Mouse (Mus musculus): ENCODE results near the gene Acvrl1. TPM values are rescaled to one million over a fixed set of nuclear protein-coding genes. Genes with fewer than 3 reads are reported as not detected.

Acvrl1 gene
- polyA plus RNA-seq, 1 experiment, result 4.8 TPM

DNA sequence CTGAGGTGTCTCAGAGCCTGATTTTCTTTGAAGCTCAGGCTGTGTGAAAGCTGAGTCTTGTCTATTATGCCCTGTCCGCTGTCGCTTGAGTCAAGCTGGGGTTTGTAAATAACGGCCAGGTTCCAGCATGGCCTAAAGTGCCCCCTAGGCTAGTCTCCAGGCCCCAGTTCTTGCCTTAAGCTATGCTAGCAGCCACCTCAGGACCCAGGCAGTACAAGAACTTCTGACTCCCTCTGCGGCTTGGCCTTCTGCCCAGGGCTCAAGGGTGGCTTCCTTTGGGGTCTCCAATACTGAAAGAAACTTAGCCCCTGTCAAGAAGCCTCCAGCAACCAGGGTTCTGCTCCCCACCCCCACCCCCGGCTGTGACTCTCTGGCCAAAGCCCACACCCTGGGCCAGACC, 15.9 kb downstream of the Acvrl1 start:
- H3K27me3 ChIP-seq (ENCODE audit: control insufficient read depth, insufficient read depth, low read length), result no peaks in the 10 kb centered on the region
- TF ChIP-seq POLR2A (IDR thresholded peaks at IDR 0.05; ENCODE audit: control insufficient read depth, low read depth, low read length) (no peak), CTCF (IDR thresholded peaks at IDR 0.05; ENCODE audit: control insufficient read depth, insufficient read depth, insufficient replicate concordance, low read depth, low read length) (no peak)
- peaks cover 12% of the 10 kb centered on the region for H3K4me1 ChIP-seq (ENCODE audit: control insufficient read depth, insufficient read depth, low read length)
- no peak overlapping the region for H3K4me3 ChIP-seq (ENCODE audit: control insufficient read depth, low read depth, low read length)
- no peaks in the 10 kb centered on the region for H3K36me3 ChIP-seq (ENCODE audit: control insufficient read depth, insufficient read depth, low read length)
- H3K27ac ChIP-seq (ENCODE audit: control insufficient read depth, insufficient read depth, low read depth, low read length), result no peak overlapping the region

GRCm38 (mm10) chr15:101144779-101145178, 16.5 kb downstream of the Acvrl1 start:
- Histone ChIP-seq H3K27me3 (ENCODE audit: control insufficient read depth, insufficient read depth, low read length) (no peaks in the 10 kb centered on the region), H3K4me3 (ENCODE audit: control insufficient read depth, low read depth, low read length) (no peak overlapping the region), H3K27ac (ENCODE audit: control insufficient read depth, insufficient read depth, low read depth, low read length) (no peak overlapping the region), H3K36me3 (ENCODE audit: control insufficient read depth, insufficient read depth, low read length) (no peaks in the 10 kb centered on the region), H3K4me1 (ENCODE audit: control insufficient read depth, insufficient read depth, low read length) (peaks cover 12% of the 10 kb centered on the region)
- TF ChIP-seq POLR2A (IDR thresholded peaks at IDR 0.05; ENCODE audit: control insufficient read depth, low read depth, low read length) (no peak), CTCF (IDR thresholded peaks at IDR 0.05; ENCODE audit: control insufficient read depth, insufficient read depth, insufficient replicate concordance, low read depth, low read length) (no peak)

DNA sequence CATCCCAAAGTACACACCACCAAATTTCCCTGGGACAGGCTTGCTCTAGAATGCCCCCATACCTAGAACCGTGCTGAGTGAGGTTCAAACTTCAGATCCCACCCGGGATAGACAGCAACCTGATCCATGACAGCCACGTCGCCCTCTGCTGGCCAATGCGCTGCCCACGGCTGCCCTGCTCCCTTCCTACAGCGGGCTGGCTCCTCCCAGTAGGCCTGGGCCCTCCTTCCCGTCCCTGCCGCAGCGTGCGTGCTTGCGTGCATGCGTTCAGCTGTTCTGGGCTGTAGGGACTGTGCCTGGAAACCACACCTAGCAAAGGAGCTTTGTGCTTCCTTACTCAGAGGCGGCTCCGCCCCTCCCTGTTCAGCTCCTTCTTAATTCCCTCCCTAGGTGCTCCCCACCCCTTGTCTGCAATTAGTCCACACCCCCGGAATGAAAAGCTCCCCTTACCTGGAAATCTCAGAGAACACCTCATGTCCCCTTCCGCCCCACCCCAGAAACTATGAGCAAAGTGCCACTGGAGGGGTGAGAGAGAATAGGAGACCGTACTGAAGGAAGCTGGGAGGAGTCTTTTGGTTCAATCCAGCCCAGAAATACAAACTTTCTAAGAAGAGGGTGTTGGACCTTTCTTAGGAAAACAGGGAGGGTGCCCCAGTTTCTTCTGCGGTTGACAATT, 17.2 kb downstream of the Acvrl1 start:
- Histone ChIP-seq H3K36me3 (ENCODE audit: control insufficient read depth, insufficient read depth, low read length) (no peaks in the 10 kb centered on the region), H3K4me1 (ENCODE audit: control insufficient read depth, insufficient read depth, low read length) (peaks cover 12% of the 10 kb centered on the region), H3K4me3 (ENCODE audit: control insufficient read depth, low read depth, low read length) (no peak overlapping the region), H3K27me3 (ENCODE audit: control insufficient read depth, insufficient read depth, low read length) (no peaks in the 10 kb centered on the region), H3K27ac (ENCODE audit: control insufficient read depth, insufficient read depth, low read depth, low read length) (no peak overlapping the region; the same call in 1 of the 2 replicates)
- peak; percentile 85; the same call in 1 of the 2 replicates for TF ChIP-seq CTCF (IDR thresholded peaks at IDR 0.05; ENCODE audit: control insufficient read depth, insufficient read depth, insufficient replicate concordance, low read depth, low read length)
- TF ChIP-seq POLR2A (IDR thresholded peaks at IDR 0.05; ENCODE audit: control insufficient read depth, low read depth, low read length), result peak; percentile 39; the same call in 1 of the 2 replicates

GRCm38 (mm10) chr15:101146100-101146965, 18.0 kb downstream of the Acvrl1 start:
- no peaks in the 10 kb centered on the region for H3K36me3 ChIP-seq (ENCODE audit: control insufficient read depth, insufficient read depth, low read length)
- no peaks in the 10 kb centered on the region for H3K27me3 ChIP-seq (ENCODE audit: control insufficient read depth, insufficient read depth, low read length)
- H3K4me3 ChIP-seq (ENCODE audit: control insufficient read depth, low read depth, low read length), result no peak overlapping the region
- peaks cover 12% of the 10 kb centered on the region for H3K4me1 ChIP-seq (ENCODE audit: control insufficient read depth, insufficient read depth, low read length)
- no peak overlapping the region for H3K27ac ChIP-seq (ENCODE audit: control insufficient read depth, insufficient read depth, low read depth, low read length)
- TF ChIP-seq CTCF (IDR thresholded peaks at IDR 0.05; ENCODE audit: control insufficient read depth, insufficient read depth, insufficient replicate concordance, low read depth, low read length), result no peak
- TF ChIP-seq POLR2A (IDR thresholded peaks at IDR 0.05; ENCODE audit: control insufficient read depth, low read depth, low read length), result no peak

DNA sequence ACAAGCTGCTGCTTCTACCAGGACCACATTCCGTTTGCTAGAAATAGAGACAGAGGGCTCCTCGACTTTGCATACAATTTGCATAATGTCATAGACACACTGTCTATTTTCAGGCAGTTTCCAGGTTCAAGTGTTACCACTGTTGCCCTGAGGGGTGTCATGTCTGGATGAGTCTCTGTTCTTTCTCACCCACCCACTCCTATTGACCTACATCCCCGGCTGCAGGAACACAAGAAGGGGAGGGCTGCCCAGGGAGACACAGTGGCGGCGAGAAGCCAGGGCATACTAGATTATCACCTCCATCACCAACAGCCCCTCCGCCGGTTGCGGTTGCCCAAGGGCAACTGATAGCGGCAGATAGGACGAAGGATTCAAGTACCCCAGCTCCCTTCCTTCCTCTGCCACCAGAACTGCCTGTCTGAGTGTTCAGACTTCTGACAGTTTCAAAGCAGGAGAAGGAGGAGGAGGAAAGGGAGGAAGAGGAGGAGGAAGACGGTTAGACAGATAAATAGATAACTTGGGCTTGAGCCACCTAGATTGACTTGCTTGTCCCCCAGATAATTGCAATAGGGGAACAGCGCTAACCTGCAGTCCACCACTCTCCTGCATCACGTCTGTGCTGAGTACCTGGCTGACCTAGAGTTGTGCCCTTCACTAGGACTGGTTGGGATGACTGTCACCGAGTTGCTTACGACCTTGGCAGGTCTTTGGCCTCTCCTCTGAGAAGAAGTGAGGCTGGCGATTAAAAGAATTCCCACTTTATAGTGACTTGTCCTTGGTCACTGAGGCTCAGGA, 19.0 kb downstream of the Acvrl1 start:
- Histone ChIP-seq H3K36me3 (ENCODE audit: control insufficient read depth, insufficient read depth, low read length) (no peaks in the 10 kb centered on the region), H3K4me1 (ENCODE audit: control insufficient read depth, insufficient read depth, low read length) (peaks cover 12% of the 10 kb centered on the region), H3K27ac (ENCODE audit: control insufficient read depth, insufficient read depth, low read depth, low read length) (no peak overlapping the region), H3K4me3 (ENCODE audit: control insufficient read depth, low read depth, low read length) (no peak overlapping the region), H3K27me3 (ENCODE audit: control insufficient read depth, insufficient read depth, low read length) (no peaks in the 10 kb centered on the region)
- no peak for TF ChIP-seq CTCF (IDR thresholded peaks at IDR 0.05; ENCODE audit: control insufficient read depth, insufficient read depth, insufficient replicate concordance, low read depth, low read length)
- TF ChIP-seq POLR2A (IDR thresholded peaks at IDR 0.05; ENCODE audit: control insufficient read depth, low read depth, low read length), result no peak

- peaks cover 12% of the 10 kb centered on the region for H3K4me1 ChIP-seq (ENCODE audit: control insufficient read depth, insufficient read depth, low read length)
- H3K27me3 ChIP-seq (ENCODE audit: control insufficient read depth, insufficient read depth, low read length), result no peaks in the 10 kb centered on the region
- no peak overlapping the region for H3K27ac ChIP-seq (ENCODE audit: control insufficient read depth, insufficient read depth, low read depth, low read length)
- TF ChIP-seq POLR2A (IDR thresholded peaks at IDR 0.05; ENCODE audit: control insufficient read depth, low read depth, low read length) (no peak), CTCF (IDR thresholded peaks at IDR 0.05; ENCODE audit: control insufficient read depth, insufficient read depth, insufficient replicate concordance, low read depth, low read length) (no peak)
- H3K36me3 ChIP-seq (ENCODE audit: control insufficient read depth, insufficient read depth, low read length), result no peaks in the 10 kb centered on the region
- no peak overlapping the region for H3K4me3 ChIP-seq (ENCODE audit: control insufficient read depth, low read depth, low read length)
Observed at GRCm38 (mm10) chr15:101147910-101148273, 19.6 kb downstream of the Acvrl1 start.

- Histone ChIP-seq H3K36me3 (ENCODE audit: control insufficient read depth, insufficient read depth, low read length) (no peaks in the 10 kb centered on the region), H3K27me3 (ENCODE audit: control insufficient read depth, insufficient read depth, low read length) (no peaks in the 10 kb centered on the region), H3K27ac (ENCODE audit: control insufficient read depth, insufficient read depth, low read depth, low read length) (no peak overlapping the region), H3K4me3 (ENCODE audit: control insufficient read depth, low read depth, low read length) (no peak overlapping the region), H3K4me1 (ENCODE audit: control insufficient read depth, insufficient read depth, low read length) (peaks cover 12% of the 10 kb centered on the region)
- no peak for TF ChIP-seq CTCF (IDR thresholded peaks at IDR 0.05; ENCODE audit: control insufficient read depth, insufficient read depth, insufficient replicate concordance, low read depth, low read length)
- no peak for TF ChIP-seq POLR2A (IDR thresholded peaks at IDR 0.05; ENCODE audit: control insufficient read depth, low read depth, low read length)
Observed at GRCm38 (mm10) chr15:101148604-101149003, 20.3 kb downstream of the Acvrl1 start.

All from testis, adult 2 months (tissue).